Mouse (Mus musculus): ENCODE measurements around the gene Rhbdl3. TPM values are rescaled to one million over a fixed set of nuclear protein-coding genes. Genes with fewer than 3 reads are reported as not detected.

Gene Rhbdl3
- polyA plus RNA-seq, 1 experiment from 2014 or later: 2.7 TPM

DNA sequence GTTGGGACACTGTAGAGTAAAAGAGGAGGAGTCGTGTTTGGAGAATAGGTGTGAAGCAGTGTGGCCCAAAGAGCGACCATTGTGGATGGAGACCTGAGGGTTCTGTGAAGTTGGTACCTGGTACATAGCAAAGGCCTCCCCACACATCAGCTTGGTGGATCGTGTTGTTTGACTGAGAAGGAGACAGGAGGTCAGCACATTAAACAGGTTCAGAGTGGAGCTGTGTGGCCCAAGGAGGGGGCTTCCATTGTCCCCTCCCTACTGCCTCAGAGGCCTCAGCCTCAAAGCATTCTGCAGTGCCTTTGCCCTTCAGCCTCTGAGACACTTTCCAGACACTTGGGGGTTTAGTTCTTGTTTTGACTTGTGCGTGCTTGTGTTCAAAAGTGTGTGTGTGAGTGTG is 13.2 kb downstream of the Rhbdl3 start:
- H3K4me2 ChIP-seq (replicated peaks; ENCODE audit: low read depth): no peak overlapping the region
- H3K27me3 ChIP-seq (ENCODE audit: control insufficient read depth, insufficient read depth, low read length): no peaks in the 10 kb centered on the region
- DNase-seq (ENCODE audit: low spot score) (no peak), ATAC-seq (ENCODE audit: low FRiP score, low TSS enrichment) (no peak)
- H3K36me3 ChIP-seq (ENCODE audit: control insufficient read depth, insufficient read depth, low read length): no peaks in the 10 kb centered on the region
- no peaks in the 10 kb centered on the region for H3K9me3 ChIP-seq (ENCODE audit: control insufficient read depth, low read length)
- no peak overlapping the region for H3K9ac ChIP-seq (ENCODE audit: low read length)
- 77% methylated on average over 4 of the region's 4 CpGs for WGBS
- H3K27ac ChIP-seq (replicated peaks): no peak overlapping the region
- TF ChIP-seq EP300 (optimal IDR thresholded peaks at IDR 0.05) (no peak), CTCF (IDR thresholded peaks at IDR 0.05; ENCODE audit: low read depth) (no peak)
- H3K4me3 ChIP-seq (ENCODE audit: low read depth, low read length): no peak overlapping the region
- no peaks in the 10 kb centered on the region for H3K4me1 ChIP-seq (replicated peaks; ENCODE audit: control insufficient read depth, insufficient read depth)

DNA sequence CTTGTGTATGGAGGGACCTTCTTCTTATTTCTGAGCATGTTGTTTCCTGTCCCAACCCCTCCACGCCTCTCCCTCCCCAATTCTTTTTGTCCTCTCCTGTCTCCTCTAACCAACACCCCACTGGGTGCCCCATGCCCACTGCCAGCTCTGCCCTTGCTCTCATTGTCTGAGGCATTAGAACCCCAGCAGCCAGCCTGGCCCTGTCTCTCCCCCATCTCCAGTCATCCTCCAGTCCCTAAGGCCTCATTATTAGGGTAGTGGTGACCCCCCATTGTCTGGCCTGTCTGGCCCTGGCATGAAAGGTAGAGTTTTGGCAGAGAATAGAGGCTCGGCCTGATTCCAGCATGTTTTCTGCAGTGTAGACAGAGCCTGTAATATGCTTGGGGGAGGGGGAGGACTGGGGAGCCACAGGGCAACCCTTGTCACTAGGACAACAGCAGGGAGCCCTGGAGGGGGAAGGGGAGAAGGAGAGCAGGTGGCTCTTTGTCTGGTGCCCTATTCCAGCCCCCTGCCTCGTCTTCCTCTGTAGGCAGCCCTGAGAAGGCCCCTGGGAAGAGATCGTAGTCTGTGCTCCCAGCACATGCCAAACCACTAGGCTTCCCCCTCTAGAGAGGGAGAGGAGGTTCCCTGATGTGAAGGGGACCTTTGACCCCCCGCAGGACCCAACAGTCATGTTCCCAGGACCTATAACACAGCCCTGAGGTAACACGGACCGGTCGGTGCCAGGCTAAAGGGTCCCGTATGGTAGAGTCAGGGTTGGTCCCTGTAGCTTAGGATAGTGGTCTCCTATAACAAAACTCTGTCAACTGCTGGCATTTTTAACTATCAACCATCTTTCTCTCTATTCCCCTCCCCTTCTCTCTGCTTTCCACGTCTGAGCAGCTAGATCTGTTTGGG is 15.3 kb downstream of the Rhbdl3 start:
- Histone ChIP-seq H3K9me3 (ENCODE audit: control insufficient read depth, low read length) (no peaks in the 10 kb centered on the region), H3K4me3 (ENCODE audit: low read depth, low read length) (no peak overlapping the region), H3K27me3 (ENCODE audit: control insufficient read depth, insufficient read depth, low read length) (no peaks in the 10 kb centered on the region), H3K4me1 (replicated peaks; ENCODE audit: control insufficient read depth, insufficient read depth) (no peaks in the 10 kb centered on the region), H3K36me3 (ENCODE audit: control insufficient read depth, insufficient read depth, low read length) (no peaks in the 10 kb centered on the region), H3K9ac (ENCODE audit: low read length) (no peak overlapping the region), H3K4me2 (replicated peaks; ENCODE audit: low read depth) (no peak overlapping the region), H3K27ac (replicated peaks) (no peak overlapping the region)
- DNase-seq (ENCODE audit: low spot score) (no peak), ATAC-seq (ENCODE audit: low FRiP score, low TSS enrichment) (no peak; the same call in 1 of the 2 replicates)
- WGBS: 62% methylated on average over 10 of the region's 10 CpGs
- no peak for TF ChIP-seq EP300 (optimal IDR thresholded peaks at IDR 0.05)
- no peak for TF ChIP-seq CTCF (IDR thresholded peaks at IDR 0.05; ENCODE audit: low read depth)

DNA sequence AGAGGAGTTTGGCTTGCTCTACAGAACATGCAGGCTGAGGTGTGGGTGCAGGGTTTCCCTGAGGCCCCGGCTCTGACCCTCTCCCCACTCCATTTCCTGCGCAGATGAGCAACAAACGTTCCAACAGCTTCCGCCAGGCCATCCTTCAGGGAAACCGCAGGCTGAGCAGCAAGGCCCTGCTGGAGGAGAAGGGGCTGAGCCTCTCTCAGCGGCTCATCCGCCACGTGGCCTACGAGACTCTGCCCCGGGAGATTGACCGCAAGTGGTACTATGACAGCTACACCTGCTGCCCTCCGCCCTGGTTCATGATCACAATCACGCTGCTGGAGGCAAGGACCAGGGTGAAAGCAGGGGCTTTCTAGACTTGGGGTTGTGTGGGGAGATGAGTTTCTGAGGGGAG is 22.5 kb downstream of the Rhbdl3 start:
- Histone ChIP-seq H3K36me3 (ENCODE audit: control insufficient read depth, insufficient read depth, low read length) (no peaks in the 10 kb centered on the region), H3K4me1 (replicated peaks; ENCODE audit: control insufficient read depth, insufficient read depth) (no peaks in the 10 kb centered on the region), H3K27me3 (ENCODE audit: control insufficient read depth, insufficient read depth, low read length) (no peaks in the 10 kb centered on the region), H3K27ac (replicated peaks) (no peak overlapping the region), H3K9ac (ENCODE audit: low read length) (no peak overlapping the region), H3K9me3 (ENCODE audit: control insufficient read depth, low read length) (no peaks in the 10 kb centered on the region), H3K4me2 (replicated peaks; ENCODE audit: low read depth) (no peak overlapping the region), H3K4me3 (ENCODE audit: low read depth, low read length) (no peak overlapping the region)
- WGBS: 49% methylated on average over 13 of the region's 13 CpGs
- TF ChIP-seq CTCF (IDR thresholded peaks at IDR 0.05; ENCODE audit: low read depth) (no peak), EP300 (optimal IDR thresholded peaks at IDR 0.05) (no peak)
- ATAC-seq (ENCODE audit: low FRiP score, low TSS enrichment) (no peak), DNase-seq (ENCODE audit: low spot score) (no peak)

DNA sequence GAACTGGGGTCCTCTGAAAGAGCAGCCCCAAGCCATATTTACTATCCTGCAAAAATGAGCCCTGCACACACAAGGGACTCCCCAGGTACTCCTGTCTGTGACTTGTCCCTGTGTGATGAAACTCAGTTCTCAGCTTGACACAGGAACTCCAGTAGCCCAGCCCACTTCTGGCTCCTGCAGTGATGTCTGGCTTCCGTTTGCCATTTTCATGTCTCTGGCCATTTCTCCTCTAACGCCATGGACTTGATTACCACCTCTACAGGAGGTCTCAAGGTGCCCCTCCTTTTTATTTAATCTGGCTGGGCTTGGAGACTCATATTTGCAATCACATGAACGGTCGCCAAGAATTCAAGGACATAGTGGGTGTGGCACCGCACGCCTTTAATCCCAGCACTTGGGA is 23.9 kb downstream of the Rhbdl3 start:
- H3K27ac ChIP-seq (replicated peaks): no peak overlapping the region
- no peak for TF ChIP-seq EP300 (optimal IDR thresholded peaks at IDR 0.05)
- WGBS: 84% methylated on average over 6 of the region's 6 CpGs
- no peak overlapping the region for H3K9ac ChIP-seq (ENCODE audit: low read length)
- DNase-seq (ENCODE audit: low spot score) (no peak), ATAC-seq (ENCODE audit: low FRiP score, low TSS enrichment) (no peak)
- no peak overlapping the region for H3K4me3 ChIP-seq (ENCODE audit: low read depth, low read length)
- no peaks in the 10 kb centered on the region for H3K9me3 ChIP-seq (ENCODE audit: control insufficient read depth, low read length)
- no peaks in the 10 kb centered on the region for H3K27me3 ChIP-seq (ENCODE audit: control insufficient read depth, insufficient read depth, low read length)
- no peaks in the 10 kb centered on the region for H3K36me3 ChIP-seq (ENCODE audit: control insufficient read depth, insufficient read depth, low read length)
- no peaks in the 10 kb centered on the region for H3K4me1 ChIP-seq (replicated peaks; ENCODE audit: control insufficient read depth, insufficient read depth)
- no peak overlapping the region for H3K4me2 ChIP-seq (replicated peaks; ENCODE audit: low read depth)

DNA sequence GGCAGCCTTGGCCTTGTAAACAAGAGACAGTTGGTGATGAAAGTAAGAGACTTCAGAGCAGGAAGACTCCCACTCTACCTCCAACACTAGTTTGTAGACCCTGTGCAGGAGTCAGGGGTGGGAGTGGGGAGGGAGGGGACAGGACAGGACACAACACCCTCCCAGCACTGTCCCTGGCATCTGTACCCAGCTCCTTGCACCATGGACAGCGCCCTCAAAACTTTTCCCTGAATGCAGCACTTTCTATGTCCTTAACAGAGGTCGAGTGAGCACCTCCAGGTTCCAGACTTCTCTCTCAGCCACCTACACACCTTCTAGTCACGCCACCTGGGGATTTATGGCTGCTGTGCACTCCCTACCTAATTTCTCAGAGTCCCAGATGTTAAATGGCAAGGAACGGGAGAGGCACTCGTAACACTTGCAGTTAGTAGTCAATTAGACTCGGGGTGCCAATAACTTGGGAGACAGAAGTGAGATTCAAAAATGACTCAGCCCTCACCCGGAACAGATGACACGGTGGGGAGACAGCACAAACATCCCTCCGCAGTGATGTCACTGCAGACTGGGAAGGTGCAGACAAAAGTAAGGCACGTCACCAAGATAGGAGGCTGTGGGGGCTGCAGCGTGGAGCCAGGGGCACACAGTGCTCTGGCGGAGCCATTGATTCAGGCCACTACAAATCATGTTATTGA is 32.1 kb downstream of the Rhbdl3 start:
- H3K9ac ChIP-seq (ENCODE audit: low read length): no peak overlapping the region
- H3K27ac ChIP-seq (replicated peaks): no peak overlapping the region
- H3K4me2 ChIP-seq (replicated peaks; ENCODE audit: low read depth): no peak overlapping the region
- H3K4me3 ChIP-seq (ENCODE audit: low read depth, low read length): no peak overlapping the region
- no peaks in the 10 kb centered on the region for H3K27me3 ChIP-seq (ENCODE audit: control insufficient read depth, insufficient read depth, low read length)
- H3K9me3 ChIP-seq (ENCODE audit: control insufficient read depth, low read length): no peaks in the 10 kb centered on the region
- TF ChIP-seq CTCF (IDR thresholded peaks at IDR 0.05; ENCODE audit: low read depth) (no peak), EP300 (optimal IDR thresholded peaks at IDR 0.05) (no peak)
- 63% methylated on average over 12 of the region's 12 CpGs for WGBS
- H3K4me1 ChIP-seq (replicated peaks; ENCODE audit: control insufficient read depth, insufficient read depth): no peaks in the 10 kb centered on the region
- H3K36me3 ChIP-seq (ENCODE audit: control insufficient read depth, insufficient read depth, low read length): no peaks in the 10 kb centered on the region
- ATAC-seq (ENCODE audit: low FRiP score, low TSS enrichment): no peak
- no peak for DNase-seq (ENCODE audit: low spot score)
